Comparison of ENCODE assay signal across 9 mouse cellular contexts in the genomic region with DNA sequence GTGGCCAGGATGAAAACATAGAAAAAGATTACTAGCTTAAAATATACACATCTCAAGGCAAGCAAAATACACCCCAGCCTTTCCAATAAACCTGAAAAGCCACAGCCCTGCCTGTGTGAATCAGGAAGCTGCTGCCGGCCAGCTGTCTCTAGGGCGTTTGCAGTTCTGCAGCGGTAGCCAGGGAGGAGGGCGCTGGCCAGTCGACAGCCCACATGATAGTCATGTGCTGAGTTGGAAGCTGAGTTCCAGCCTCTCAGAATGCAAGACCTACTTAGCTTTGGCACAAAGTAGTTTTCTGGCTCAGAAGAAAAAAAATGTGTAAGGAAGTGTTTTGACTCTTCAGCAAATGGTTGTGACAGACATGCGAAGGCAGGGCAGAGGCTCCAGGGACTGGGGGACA. TPM values are rescaled to one million over a fixed set of nuclear protein-coding genes. Genes with fewer than 3 reads are reported as not detected.
DNase-seq lines count a peak whose midpoint lies in the region; ATAC-seq and TF ChIP-seq lines count a peak whose summit lies in the region.
"Had no signal": no experiment of that assay in that cellular context is flagged by ENCODE, and none has a peak within 500 bp of the region (broad histone marks: within the 10 kb centered on the region; RNA-seq: fewer than 3 reads in every experiment).

No protein-coding gene starts in this region.

- no peak for TF ChIP-seq POLR2A in small intestine, adult 2 months (IDR thresholded peaks at IDR 0.05; ENCODE audit: low read depth, low read length)

- no peaks in the 10 kb centered on the region for H3K9me3 ChIP-seq in lung, embryonic 14.5 days (ENCODE audit: low read depth, low read length)
- H3K9me3 ChIP-seq: midbrain, embryonic 12.5 days had no signal

- H3K9ac ChIP-seq in lung, embryonic 14.5 days: no peak overlapping the region
- H3K9ac ChIP-seq: midbrain, embryonic 12.5 days had no signal

- no peak overlapping the region for H3K4me2 ChIP-seq in lung, embryonic 14.5 days
- H3K4me2 ChIP-seq: midbrain, embryonic 12.5 days had no signal

- peak; percentile 87 for ATAC-seq in common myeloid progenitor, adult 5-6 weeks (replicated peaks; ENCODE audit: low read depth, poor library complexity, severe bottlenecking)
- ATAC-seq in granulocyte monocyte progenitor cell, adult 5-6 weeks (replicated peaks; ENCODE audit: poor library complexity, severe bottlenecking): peak; percentile 81
- peak; percentile 79 for ATAC-seq in lung, embryonic 14.5 days (ENCODE audit: insufficient read depth)
- ATAC-seq in inflammation-experienced regulatory T-cells, adult 6 months: no peak

- 0 out of 2 replicates have a peak, but pooled peaks cover 7% of the 10 kb centered on the region for H3K36me3 ChIP-seq in lung, embryonic 14.5 days (ENCODE audit: insufficient read depth)
- H3K36me3 ChIP-seq in small intestine, adult 2 months (ENCODE audit: control insufficient read depth, insufficient read depth, low read length): 0 out of 2 replicates have a peak, but pooled peaks cover 6% of the 10 kb centered on the region
- H3K36me3 ChIP-seq: midbrain, embryonic 12.5 days had no signal

- no peak for TF ChIP-seq CTCF in lung, embryonic 14.5 days (IDR thresholded peaks at IDR 0.05; ENCODE audit: low read depth)
- TF ChIP-seq CTCF in small intestine, adult 2 months (IDR thresholded peaks at IDR 0.05; ENCODE audit: extremely low read depth, insufficient read length, insufficient replicate concordance, low read depth, low read length): no peak

- WGBS in lung, embryonic 14.5 days: 17% methylated on average over 6 of the region's 6 CpGs
- 33% methylated on average over 6 of the region's 6 CpGs for WGBS in small intestine, adult 2 months

- H3K27me3 ChIP-seq in lung, embryonic 14.5 days (ENCODE audit: insufficient read depth, low read length): no peaks in the 10 kb centered on the region
- no peaks in the 10 kb centered on the region for H3K27me3 ChIP-seq in small intestine, adult 2 months (ENCODE audit: control insufficient read depth, insufficient read depth, low read length)
- H3K27me3 ChIP-seq: midbrain, embryonic 12.5 days had no signal

- peak; percentile 70 for DNase-seq in ovary, adult 18-20 months (ENCODE audit: low spot score)
- DNase-seq in ovary, postnatal 10 days (ENCODE audit: low spot score): no peak
- peak; percentile 85 to 91 for DNase-seq in kidney, postnatal 36 days
- DNase-seq in lung, embryonic 14.5 days: peak; percentile 71

- peak overlapping the region; percentile 24; the same call in 1 of the 2 replicates for H3K27ac ChIP-seq in lung, embryonic 14.5 days (ENCODE audit: low read depth)
- peak overlapping the region; percentile 28; the same call in 1 of the 2 replicates for H3K27ac ChIP-seq in small intestine, adult 2 months (ENCODE audit: insufficient read depth, low read depth, low read length)
- H3K27ac ChIP-seq: midbrain, embryonic 12.5 days had no signal

- peaks cover 5% of the 10 kb centered on the region; the same call in 1 of the 2 replicates for H3K4me1 ChIP-seq in lung, embryonic 14.5 days (ENCODE audit: insufficient read depth)
- H3K4me1 ChIP-seq in small intestine, adult 2 months (ENCODE audit: control insufficient read depth, insufficient read depth, insufficient read length, low read length): 0 out of 2 replicates have a peak, but pooled peaks cover 5% of the 10 kb centered on the region

- H3K4me3 ChIP-seq in lung, embryonic 14.5 days (ENCODE audit: low read depth, low read length): no peak overlapping the region
- H3K4me3 ChIP-seq in small intestine, adult 2 months (ENCODE audit: low read depth, low read length): no peak overlapping the region
- H3K4me3 ChIP-seq: midbrain, embryonic 12.5 days had no signal

RNA-seq across cellular contexts. Expression of a gene that starts 11.2 kb away (rescaled TPM):
- 12.4 and 18.5 TPM in 2 replicates for total RNA-seq in common myeloid progenitor, adult 5-6 weeks (2017)
- total RNA-seq in granulocyte monocyte progenitor cell, adult 5-6 weeks (2014; fragmentation: Nextera tagmentation): 14.6 and 28.9 TPM in 2 replicates
- total RNA-seq in granulocyte monocyte progenitor cell, adult 5-6 weeks (2017): 21.8 and 32.1 TPM in 2 replicates
- polyA plus RNA-seq in lung, embryonic 14.5 days (2014; fragmentation: Nextera tagmentation; extraction: Ambion mirVana): 33.5 and 35.7 TPM in 2 replicates
- 12.3 and 33.9 TPM in 2 replicates for polyA plus RNA-seq in small intestine, adult 2 months (2012; rRNA removed)
- 1 to 10 TPM; 4.7 to 5.7 (median 4.8) TPM for polyA plus RNA-seq in inflammation-experienced regulatory T-cells, adult 6 months (2017; shearing (Covaris generic))
